Mouse (Mus musculus): ENCODE results near the gene Hpn. TPM values are rescaled to one million over a fixed set of nuclear protein-coding genes. Genes with fewer than 3 reads are reported as not detected.

Hpn gene
- polyA plus RNA-seq, 1 experiment from 2014 or later: 45.8 TPM

DNA sequence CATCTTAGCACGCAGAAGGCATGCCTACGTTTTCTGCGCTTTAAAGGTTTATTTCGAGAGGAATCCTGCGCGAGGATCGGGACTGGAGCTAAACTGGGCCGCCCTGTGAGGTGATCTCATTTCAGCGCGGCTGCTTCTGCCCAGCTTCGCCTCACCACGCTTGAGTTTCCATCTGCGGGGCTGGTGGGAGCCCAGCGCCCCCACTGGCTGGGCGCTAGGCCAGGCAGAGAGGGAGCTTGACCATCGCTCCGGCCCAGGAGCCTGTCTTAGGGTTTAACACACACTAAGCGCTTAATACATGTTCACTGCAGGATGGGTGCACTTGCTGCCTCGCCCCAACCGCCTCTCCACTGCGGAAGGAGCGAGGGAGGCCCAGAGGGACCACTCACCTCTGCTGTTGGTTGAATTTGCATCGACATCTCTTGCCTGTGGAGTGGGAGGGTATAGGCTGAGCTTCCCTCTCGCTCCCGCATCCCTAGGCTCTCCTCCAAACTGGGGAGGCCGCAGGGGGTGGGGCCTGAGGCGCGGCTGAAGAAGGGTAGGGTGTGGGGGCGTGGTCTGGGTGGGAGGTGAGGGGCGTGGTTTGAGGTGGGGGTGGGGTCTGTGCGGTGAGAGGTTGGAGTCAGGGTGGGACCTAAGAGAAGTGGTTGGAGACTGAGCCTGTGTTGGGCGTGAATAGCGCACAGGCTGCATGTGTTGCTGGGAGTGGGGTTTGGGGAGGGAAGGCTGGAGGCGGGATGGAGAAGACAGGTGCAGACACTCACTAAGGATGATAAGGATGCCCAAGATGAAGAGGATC, 62.3 kb downstream of the Hpn start:
- ATAC-seq (ENCODE audit: low read depth): 0 out of 2 replicates have a peak, but pooled peaks have one; percentile 11
- H3K36me3 ChIP-seq: no peaks in the 10 kb centered on the region
- H3K4me1 ChIP-seq (replicated peaks): peaks cover 41% of the 10 kb centered on the region
- no peak for DNase-seq
- H3K27ac ChIP-seq: no peak overlapping the region
- H3K9me3 ChIP-seq (replicated peaks): no peaks in the 10 kb centered on the region
- peak overlapping the region; percentile 38 for H3K4me2 ChIP-seq
- H3K9ac ChIP-seq: no peak overlapping the region
- H3K4me3 ChIP-seq (replicated peaks): peak overlapping the region; percentile 23; the same call in 1 of the 2 replicates
- H3K27me3 ChIP-seq: peaks cover 51% of the 10 kb centered on the region
- WGBS (ENCODE audit: insufficient replicate concordance): 2% methylated on average over 34 of the region's 34 CpGs

DNA sequence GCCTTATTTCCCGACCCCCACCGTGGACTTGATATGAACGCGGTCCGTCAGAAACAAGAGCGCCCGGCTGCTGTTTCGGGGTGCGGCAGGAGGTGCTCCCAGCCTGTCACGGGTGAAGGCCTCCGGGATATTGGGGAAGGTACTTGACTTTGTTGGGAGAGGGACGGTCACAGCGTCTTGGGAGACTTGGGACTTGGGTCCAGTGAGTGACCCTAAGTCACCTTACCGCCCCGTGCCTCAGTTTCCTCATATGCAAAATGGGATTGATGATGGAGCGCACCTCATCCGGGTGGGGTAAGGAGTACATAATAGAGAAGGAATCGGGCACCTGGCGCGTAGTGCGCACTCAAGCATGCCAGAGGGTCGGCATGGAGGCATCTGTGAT, 62.8 kb downstream of the Hpn start:
- H3K4me1 ChIP-seq (replicated peaks): peaks cover 41% of the 10 kb centered on the region
- H3K36me3 ChIP-seq: no peaks in the 10 kb centered on the region
- H3K4me3 ChIP-seq (replicated peaks): no peak overlapping the region; the same call in none of the 2 replicates
- peak overlapping the region; percentile 38 for H3K4me2 ChIP-seq
- no peaks in the 10 kb centered on the region for H3K9me3 ChIP-seq (replicated peaks)
- H3K27ac ChIP-seq: no peak overlapping the region
- 4% methylated on average over 22 of the region's 22 CpGs for WGBS (ENCODE audit: insufficient replicate concordance)
- peaks cover 53% of the 10 kb centered on the region for H3K27me3 ChIP-seq
- no peak overlapping the region for H3K9ac ChIP-seq
- ATAC-seq (ENCODE audit: low read depth): no peak
- DNase-seq: no peak

DNA sequence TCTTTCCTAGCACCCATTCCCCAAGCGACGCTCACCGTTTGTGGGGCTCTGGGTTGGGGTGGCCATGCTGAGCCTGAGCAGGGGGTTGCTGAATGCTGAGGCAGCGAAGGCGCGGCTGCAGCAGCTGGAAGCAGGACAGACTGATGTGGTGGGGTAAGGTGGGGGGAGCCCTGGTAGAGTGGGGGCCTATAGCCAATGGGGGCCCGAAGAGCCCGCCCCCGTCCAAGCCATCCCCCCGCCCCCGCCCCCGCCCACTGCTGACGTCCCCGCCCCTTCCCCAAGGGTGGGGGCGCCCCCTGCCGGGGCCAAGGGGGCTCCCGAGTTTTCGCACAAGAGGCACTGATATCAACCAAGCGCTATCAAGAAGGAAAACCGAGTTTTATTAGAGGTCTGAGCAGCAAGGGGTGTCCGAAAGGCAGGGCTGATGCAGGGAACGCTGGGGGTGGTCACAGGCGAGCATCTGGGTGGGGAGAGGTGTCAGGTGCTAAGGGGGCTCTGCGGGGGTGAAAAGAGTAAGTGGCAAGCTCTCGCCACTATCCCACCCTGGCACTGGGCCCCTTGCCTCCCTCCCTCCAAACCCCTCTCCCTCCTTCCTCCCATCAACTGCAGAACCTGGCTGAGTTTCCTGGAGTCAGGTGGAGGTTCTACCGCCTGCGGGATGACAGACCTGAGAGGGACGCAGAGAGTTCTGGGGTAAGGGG, 63.6 kb downstream of the Hpn start, which contains the start of gene Fxyd7:
Gene Fxyd7 (minus strand): TSS at position 147 of the 701 bp plus-strand sequence.
- Histone ChIP-seq H3K27ac (no peak within 1 kb of the TSS), H3K4me1 (replicated peaks) (peaks cover 38% of the 10 kb centered on the region), H3K27me3 (peaks cover 57% of the 10 kb centered on the region), H3K4me2 (peak within 1 kb of the TSS; percentile 38), H3K9me3 (replicated peaks) (no peaks in the 10 kb centered on the region), H3K9ac (no peak within 1 kb of the TSS), H3K4me3 (replicated peaks) (no peak within 1 kb of the TSS; the same call in 1 of the 2 replicates), H3K36me3 (no peaks in the 10 kb centered on the region)
- 3% methylated on average over 28 of the region's 28 CpGs for WGBS (ENCODE audit: insufficient replicate concordance)
- DNase-seq: no peak
- no peak for ATAC-seq (ENCODE audit: low read depth)

DNA sequence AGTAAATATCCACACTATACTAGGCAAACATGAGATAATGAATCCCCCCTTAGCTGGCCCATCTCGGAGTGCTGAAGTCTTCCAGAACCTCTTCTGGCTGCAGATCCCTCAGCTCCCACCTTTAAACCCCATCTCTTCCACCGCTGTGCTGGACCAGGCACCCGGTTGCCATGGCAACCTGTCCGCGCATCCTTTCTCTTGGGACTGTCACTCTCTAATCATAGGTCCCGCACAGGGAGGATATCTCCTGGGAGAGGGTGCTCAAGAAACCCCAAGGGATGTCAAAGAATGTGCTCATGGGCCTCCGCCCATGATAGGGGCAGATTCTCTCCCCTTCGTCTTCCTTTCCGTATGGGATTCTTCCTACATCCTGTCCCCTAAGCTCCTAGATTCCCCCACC, 64.2 kb downstream of the Hpn start:
- WGBS (ENCODE audit: insufficient replicate concordance): 6% methylated on average over 9 of the region's 9 CpGs
- Histone ChIP-seq H3K4me1 (replicated peaks) (peaks cover 35% of the 10 kb centered on the region), H3K4me2 (no peak overlapping the region)

DNA sequence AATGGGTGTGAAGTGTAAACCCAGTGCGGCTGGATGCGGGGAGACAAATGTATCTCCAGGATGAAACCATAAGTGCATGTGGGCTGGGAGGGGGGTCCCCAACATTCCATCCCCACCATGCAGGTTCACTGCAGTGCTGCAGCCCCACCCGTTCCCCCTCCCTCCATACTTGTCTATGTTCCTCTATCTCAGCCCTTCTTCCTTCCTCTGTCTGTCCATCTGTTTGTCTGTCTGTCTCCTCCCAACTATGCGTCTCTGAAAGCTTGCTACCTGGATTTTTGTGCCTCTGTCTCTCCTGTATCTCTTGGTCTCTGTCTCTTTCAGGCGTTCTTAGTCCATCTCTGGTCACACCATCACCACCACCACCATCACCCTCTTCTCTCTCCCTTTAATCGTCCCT, 64.6 kb downstream of the Hpn start:
- DNase-seq (no peak), ATAC-seq (ENCODE audit: low read depth) (no peak)
- no peak overlapping the region for H3K4me2 ChIP-seq
- H3K27me3 ChIP-seq: peaks cover 57% of the 10 kb centered on the region
- H3K9me3 ChIP-seq (replicated peaks): no peaks in the 10 kb centered on the region
- WGBS (ENCODE audit: insufficient replicate concordance): 1% methylated on average over 6 of the region's 6 CpGs
- no peak overlapping the region for H3K4me3 ChIP-seq (replicated peaks)
- no peak overlapping the region for H3K27ac ChIP-seq
- H3K36me3 ChIP-seq: no peaks in the 10 kb centered on the region
- H3K4me1 ChIP-seq (replicated peaks): peaks cover 35% of the 10 kb centered on the region
- H3K9ac ChIP-seq: no peak overlapping the region

More for the DNA sequence above, 64.2 kb downstream of the Hpn start:
- no peak for ATAC-seq (ENCODE audit: low read depth)
- Histone ChIP-seq H3K9me3 (replicated peaks) (no peaks in the 10 kb centered on the region), H3K4me3 (replicated peaks) (no peak overlapping the region), H3K27me3 (peaks cover 57% of the 10 kb centered on the region), H3K9ac (no peak overlapping the region), H3K36me3 (no peaks in the 10 kb centered on the region), H3K27ac (no peak overlapping the region)
- DNase-seq: no peak

DNA sequence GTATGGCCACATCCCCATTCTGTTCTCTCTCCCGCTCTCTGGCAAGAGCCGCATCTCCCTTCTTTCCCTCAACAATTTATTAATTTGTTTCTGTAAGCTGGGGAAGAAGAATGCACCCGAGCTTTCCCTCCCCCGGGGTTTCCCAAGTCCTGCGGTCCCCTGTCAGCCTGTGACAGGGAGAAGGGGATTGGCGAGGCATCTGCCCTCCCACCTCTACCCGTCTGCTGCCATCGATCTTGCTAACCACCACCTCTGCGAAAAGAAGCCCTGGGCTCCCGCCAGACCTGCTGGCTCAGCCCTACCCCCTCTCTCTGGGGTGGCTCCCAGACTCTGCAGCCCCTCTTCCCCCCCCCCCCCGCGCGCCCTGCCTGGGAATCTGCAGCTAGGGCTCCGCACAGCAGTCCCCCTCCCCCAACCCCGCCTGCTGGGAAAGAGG, 65.2 kb downstream of the Hpn start:
- Histone ChIP-seq H3K27ac (no peak overlapping the region), H3K9ac (no peak overlapping the region), H3K27me3 (peaks cover 57% of the 10 kb centered on the region), H3K4me1 (replicated peaks) (peaks cover 34% of the 10 kb centered on the region), H3K36me3 (no peaks in the 10 kb centered on the region), H3K9me3 (replicated peaks) (no peaks in the 10 kb centered on the region), H3K4me2 (no peak overlapping the region), H3K4me3 (replicated peaks) (no peak overlapping the region)
- 6% methylated on average over 13 of the region's 15 CpGs for WGBS (ENCODE audit: insufficient replicate concordance)
- DNase-seq: no peak
- ATAC-seq (ENCODE audit: low read depth): no peak

DNA sequence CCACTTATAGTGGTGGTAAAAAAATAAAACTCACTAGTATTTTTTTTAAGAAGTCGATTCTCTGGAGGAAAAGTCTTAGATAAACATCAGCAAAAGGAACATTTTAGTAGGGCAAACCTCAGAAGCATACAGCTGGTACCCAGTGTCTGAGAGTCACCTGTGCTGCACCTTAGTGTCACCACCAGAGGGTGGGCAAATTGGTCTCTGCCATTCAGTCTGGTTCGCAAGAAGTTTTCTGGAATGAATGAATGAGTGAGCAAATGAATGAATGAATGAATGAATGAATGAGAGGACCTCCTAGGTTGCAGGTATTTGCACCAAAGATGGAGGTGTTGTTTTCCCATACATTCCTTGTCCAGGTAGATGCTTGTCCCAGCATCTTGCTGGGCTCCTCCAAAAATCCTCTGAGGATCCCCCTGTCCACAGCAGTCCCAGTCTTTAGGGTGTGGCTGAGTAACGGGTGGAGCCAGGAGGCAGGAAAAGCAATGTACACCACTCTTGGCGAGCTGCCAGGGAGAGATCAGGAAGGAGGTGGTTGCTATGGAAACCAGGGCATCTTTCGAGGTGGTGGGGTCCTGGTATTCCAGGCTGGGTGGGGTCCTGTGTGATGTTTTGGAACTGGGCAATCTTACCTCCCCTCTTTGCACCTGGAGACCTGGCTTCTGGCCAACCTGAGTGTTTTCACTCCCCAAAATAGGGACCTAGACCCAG, 65.8 kb downstream of the Hpn start:
- Histone ChIP-seq H3K4me3 (replicated peaks) (no peak overlapping the region), H3K36me3 (no peaks in the 10 kb centered on the region), H3K9ac (no peak overlapping the region), H3K4me2 (no peak overlapping the region), H3K27ac (no peak overlapping the region), H3K27me3 (peaks cover 60% of the 10 kb centered on the region), H3K9me3 (replicated peaks) (no peaks in the 10 kb centered on the region), H3K4me1 (replicated peaks) (peaks cover 30% of the 10 kb centered on the region)
- no peak for ATAC-seq (ENCODE audit: low read depth)
- 18% methylated on average over 5 of the region's 5 CpGs for WGBS (ENCODE audit: insufficient replicate concordance)
- DNase-seq: no peak

Other genes starting within 250 kb of the Hpn start
- 0.07 and 0.16 TPM in 2 replicates for gene Cd22, start 234.9 kb downstream of the Hpn start, polyA plus RNA-seq (2015; fragmentation: Nextera tagmentation; extraction: Ambion mirVana)
- gene Mag, start 200.4 kb downstream of the Hpn start, polyA plus RNA-seq (2015; fragmentation: Nextera tagmentation; extraction: Ambion mirVana): 0.16 and 0.20 TPM in 2 replicates
- gene Hamp2, start 190.6 kb downstream of the Hpn start, polyA plus RNA-seq (2015; fragmentation: Nextera tagmentation; extraction: Ambion mirVana): not detected in 2 replicates
- gene Hamp, start 171.3 kb downstream of the Hpn start, polyA plus RNA-seq (2015; fragmentation: Nextera tagmentation; extraction: Ambion mirVana): 2.0 and 3.7 TPM in 2 replicates
- 9.7 and 10.4 TPM in 2 replicates for gene Usf2, start 158.5 kb downstream of the Hpn start, polyA plus RNA-seq (2015; fragmentation: Nextera tagmentation; extraction: Ambion mirVana)
- gene Lsr, start 141.8 kb downstream of the Hpn start, polyA plus RNA-seq (2015; fragmentation: Nextera tagmentation; extraction: Ambion mirVana): 20.9 and 22.3 TPM in 2 replicates
- 2.1 TPM in 2 replicates for gene Fam187b, start 141.5 kb downstream of the Hpn start, polyA plus RNA-seq (2015; fragmentation: Nextera tagmentation; extraction: Ambion mirVana)
- 17.3 and 19.2 TPM in 2 replicates for gene Fxyd5, start 72.8 kb downstream of the Hpn start, polyA plus RNA-seq (2015; fragmentation: Nextera tagmentation; extraction: Ambion mirVana)
- gene Fxyd7, start 63.8 kb downstream of the Hpn start, polyA plus RNA-seq (2015; fragmentation: Nextera tagmentation; extraction: Ambion mirVana): 0.17 and 0.47 TPM in 2 replicates
- gene Fxyd1, start 58.1 kb downstream of the Hpn start, polyA plus RNA-seq (2015; fragmentation: Nextera tagmentation; extraction: Ambion mirVana): 41.1 and 44.2 TPM in 2 replicates
- 0.07 and 0.13 TPM in 2 replicates for gene Lgi4, start 55.9 kb downstream of the Hpn start, polyA plus RNA-seq (2015; fragmentation: Nextera tagmentation; extraction: Ambion mirVana)
- gene Fxyd3, start 38.6 kb downstream of the Hpn start, polyA plus RNA-seq (2015; fragmentation: Nextera tagmentation; extraction: Ambion mirVana): 0.52 and 1.1 TPM in 2 replicates
- gene Scn1b, start 11.7 kb upstream of the Hpn start, polyA plus RNA-seq (2015; fragmentation: Nextera tagmentation; extraction: Ambion mirVana): 0.42 and 0.60 TPM in 2 replicates
- gene Gramd1a, start 40.6 kb upstream of the Hpn start, polyA plus RNA-seq (2015; fragmentation: Nextera tagmentation; extraction: Ambion mirVana): 9.3 and 10.7 TPM in 2 replicates
- gene Scgb2b2, start 175.2 kb upstream of the Hpn start, polyA plus RNA-seq (2015; fragmentation: Nextera tagmentation; extraction: Ambion mirVana): not detected in 2 replicates
- gene Scgb1b2, start 176.5 kb upstream of the Hpn start, polyA plus RNA-seq (2015; fragmentation: Nextera tagmentation; extraction: Ambion mirVana): not detected in 2 replicates
- not detected in 2 replicates for gene Scgb2b3, start 246.8 kb upstream of the Hpn start, polyA plus RNA-seq (2015; fragmentation: Nextera tagmentation; extraction: Ambion mirVana)